Mouse (Mus musculus) ES-E14 (cell line): ENCODE measurements around the gene Cacna1h. TPM values are rescaled to one million over a fixed set of nuclear protein-coding genes. Genes with fewer than 3 reads are reported as not detected.

Experiments used
- DNase-seq: peaks from one replicate; pipeline ENCODE4 v3.0.0-alpha.2; 2013; ENCODE audit warnings: low read depth, low spot score
- H3K27ac ChIP-seq: 2 replicates; pipeline ENCODE4 v1.5.1; 2012; ENCODE audit warnings: low read depth, mild to moderate bottlenecking, low read length, moderate library complexity, mixed read lengths; ENCODE audit not compliant: poor library complexity, insufficient read depth, severe bottlenecking
- H3K36me3 ChIP-seq: 2 replicates; pipeline ENCODE4 v1.6.1; 2012; ENCODE audit warnings: mild to moderate bottlenecking, low read length, moderate library complexity, mixed read lengths; ENCODE audit not compliant: control insufficient read depth, poor library complexity, insufficient read depth, severe bottlenecking
- H3K4me1 ChIP-seq, 2 experiments: fragments of 150-350 bp in 1 of 2; sonication (generic) in 1 of 2; 2 replicates each; pipeline ENCODE4 v1.6.1; 2012; ENCODE audit warnings: low read length in 2 of 2, mild to moderate bottlenecking in 1 of 2, mixed read lengths in 1 of 2; ENCODE audit not compliant: control insufficient read depth in 2 of 2, insufficient read depth in 2 of 2, poor library complexity in 1 of 2
- H3K4me3 ChIP-seq, 2 experiments: fragments of 150-350 bp in 1 of 2; sonication (generic) in 1 of 2; 2 replicates each; pipeline ENCODE4 v1.5.1; 2012; ENCODE audit warnings: low read length in 2 of 2, low read depth in 1 of 2, mild to moderate bottlenecking in 1 of 2, mixed read lengths in 1 of 2; ENCODE audit not compliant: insufficient read depth in 1 of 2, poor library complexity in 1 of 2, severe bottlenecking in 1 of 2
- H3K9ac ChIP-seq: 2 replicates; pipeline ENCODE4 v1.6.1; 2012; ENCODE audit warnings: low read depth, mild to moderate bottlenecking, low read length, mixed read lengths; ENCODE audit not compliant: poor library complexity, insufficient read depth, severe bottlenecking
- H3K9me3 ChIP-seq: fragments of 150-350 bp; sonication (generic); 2 replicates; pipeline ENCODE4 v1.6.1; 2012; ENCODE audit warnings: low read depth, mild to moderate bottlenecking, low read length; ENCODE audit not compliant: control insufficient read depth, insufficient read depth
- CHD2 ChIP-seq: IDR thresholded peaks from 2 replicates; pipeline ENCODE4 v1.6.1; 2014; ENCODE audit warnings: mild to moderate bottlenecking, low read depth, low read length, inconsistent platforms
- HCFC1 ChIP-seq: IDR thresholded peaks from 2 replicates; pipeline ENCODE4 v1.6.1; 2012; ENCODE audit warnings: low read length, inconsistent platforms, borderline replicate concordance; ENCODE audit not compliant: insufficient read depth
- MAFK ChIP-seq: IDR thresholded peaks from 2 replicates; pipeline ENCODE4 v1.6.1; 2014; ENCODE audit warnings: mild to moderate bottlenecking, low read depth, low read length, inconsistent platforms; ENCODE audit not compliant: insufficient read depth
- ZC3H11A ChIP-seq: IDR thresholded peaks from 2 replicates; pipeline ENCODE4 v1.6.1; 2012; ENCODE audit warnings: low read depth, mild to moderate bottlenecking, inconsistent platforms, low read length, borderline replicate concordance
- ZNF384 ChIP-seq: IDR thresholded peaks from 2 replicates; pipeline ENCODE4 v1.6.1; 2012; ENCODE audit warnings: low read depth, low read length, inconsistent platforms
- in situ Hi-C, 2 experiments: fragments of 600-800 bp; cut with MboI; formaldehyde crosslinking; loops; one replicate each; pipeline ENCODE4 v1.15.1; 2025; ENCODE audit warnings: low sequenced_read_pairs in 2 of 2, inconsistent platforms in 1 of 2; ENCODE audit not compliant: unreplicated experiment in 2 of 2
- total RNA-seq: library from RNA; depleted of rRNA; stranded (reverse); fragments of 300-350 nt; gene quantifications from 2 replicates; pipeline ENCODE4 v1.2.3, GENCODE M21; 2012

The Cacna1h gene
- total RNA-seq, 1 experiment = 2.1 TPM

DNA sequence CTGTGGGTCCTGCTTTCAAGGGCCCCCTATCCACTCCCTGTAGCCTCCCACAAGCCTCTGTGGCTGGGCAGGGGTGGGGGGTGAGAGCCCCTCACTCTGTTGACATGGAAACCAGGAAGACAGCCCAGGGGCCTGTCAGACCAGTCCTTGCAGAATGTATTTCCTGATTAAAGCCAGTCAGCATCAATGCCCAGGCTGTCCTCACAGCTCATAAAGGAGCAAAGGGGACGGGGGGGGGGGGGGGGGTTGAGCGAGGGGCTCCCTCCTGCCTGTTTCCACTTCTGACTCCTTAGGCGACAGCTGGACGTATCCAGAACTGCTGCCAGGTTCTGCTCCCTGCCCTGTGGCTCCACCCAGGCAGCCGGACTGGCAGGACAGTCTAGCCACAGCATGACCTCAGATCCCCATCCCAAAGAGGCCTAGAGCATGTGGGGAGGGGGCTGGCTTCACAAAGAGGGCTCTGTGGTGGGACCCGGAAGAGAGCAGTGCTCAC, 18.1 kb downstream of the Cacna1h start:
- Histone ChIP-seq H3K9ac (no peak overlapping the region), H3K9me3 (no peaks in the 10 kb centered on the region), H3K36me3 (no peaks in the 10 kb centered on the region), H3K4me1 (peaks cover 0 to 22% of the 10 kb centered on the region in 2 experiments; a peak in 2 of 4 replicates), H3K27ac (no peak overlapping the region), H3K4me3 (no peak overlapping the region)
- TF ChIP-seq ZNF384 = no peak
- TF ChIP-seq MAFK = no peak
- TF ChIP-seq ZC3H11A = no peak
- TF ChIP-seq HCFC1 = no peak
- TF ChIP-seq CHD2 = no peak
- DNase-seq = no peak
- in situ Hi-C loops = no loop called here

DNA sequence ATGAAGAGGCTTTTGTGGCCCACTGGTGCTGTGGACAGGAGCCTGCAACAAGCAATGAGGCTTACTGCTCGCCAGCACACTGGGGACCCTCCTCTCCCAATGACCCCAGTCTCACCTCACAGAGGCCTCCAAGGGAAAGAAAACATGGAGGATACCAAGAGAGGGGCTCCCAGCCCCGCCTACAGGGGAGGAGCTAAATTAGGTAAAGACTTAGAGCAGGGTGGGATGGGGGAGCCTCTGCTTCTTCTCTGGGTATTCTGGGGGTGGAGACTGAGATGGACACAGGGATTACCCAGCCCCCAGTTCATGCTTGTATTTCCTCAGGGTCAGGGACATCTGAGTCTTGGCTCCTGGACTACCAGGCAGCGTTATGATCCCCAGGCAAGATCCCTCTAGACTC, 18.7 kb downstream of the Cacna1h start:
- H3K27ac ChIP-seq = no peak overlapping the region
- no peaks in the 10 kb centered on the region for H3K9me3 ChIP-seq
- DNase-seq = no peak
- H3K9ac ChIP-seq = no peak overlapping the region
- in situ Hi-C loops = no loop called here
- peaks cover 0 to 22% of the 10 kb centered on the region in 2 experiments; a peak in 2 of 4 replicates for H3K4me1 ChIP-seq
- no peaks in the 10 kb centered on the region for H3K36me3 ChIP-seq
- H3K4me3 ChIP-seq = no peak overlapping the region
- TF ChIP-seq ZC3H11A = no peak
- no peak for TF ChIP-seq ZNF384
- TF ChIP-seq MAFK = no peak
- no peak for TF ChIP-seq HCFC1
- no peak for TF ChIP-seq CHD2

DNA sequence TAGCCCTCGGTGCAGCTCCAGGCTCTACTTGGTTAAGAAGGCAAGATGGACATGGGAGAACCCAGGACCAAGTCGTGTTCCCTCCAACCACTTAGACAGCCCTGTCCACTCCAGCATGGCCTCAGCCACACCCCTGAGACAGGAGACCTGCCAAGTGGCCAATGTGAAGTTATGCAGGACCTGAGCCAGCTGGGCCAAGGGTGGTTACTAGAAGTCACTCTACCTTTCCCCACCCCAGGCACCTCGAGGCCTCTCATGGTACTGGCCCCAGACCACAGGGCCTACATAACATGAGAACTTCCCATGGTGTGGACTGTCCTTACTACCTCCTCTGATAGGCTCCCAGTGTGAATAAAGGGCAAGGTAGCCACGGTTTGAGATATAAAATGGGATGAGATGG, 19.4 kb downstream of the Cacna1h start:
- Histone ChIP-seq H3K4me1 (peaks cover 0 to 22% of the 10 kb centered on the region in 2 experiments; a peak in 2 of 4 replicates), H3K9ac (no peak overlapping the region), H3K27ac (no peak overlapping the region), H3K9me3 (no peaks in the 10 kb centered on the region), H3K4me3 (no peak overlapping the region), H3K36me3 (no peaks in the 10 kb centered on the region)
- no peak for DNase-seq
- in situ Hi-C loops = no loop called here
- TF ChIP-seq ZC3H11A (no peak), MAFK (no peak), CHD2 (no peak), ZNF384 (no peak), HCFC1 (no peak)

DNA sequence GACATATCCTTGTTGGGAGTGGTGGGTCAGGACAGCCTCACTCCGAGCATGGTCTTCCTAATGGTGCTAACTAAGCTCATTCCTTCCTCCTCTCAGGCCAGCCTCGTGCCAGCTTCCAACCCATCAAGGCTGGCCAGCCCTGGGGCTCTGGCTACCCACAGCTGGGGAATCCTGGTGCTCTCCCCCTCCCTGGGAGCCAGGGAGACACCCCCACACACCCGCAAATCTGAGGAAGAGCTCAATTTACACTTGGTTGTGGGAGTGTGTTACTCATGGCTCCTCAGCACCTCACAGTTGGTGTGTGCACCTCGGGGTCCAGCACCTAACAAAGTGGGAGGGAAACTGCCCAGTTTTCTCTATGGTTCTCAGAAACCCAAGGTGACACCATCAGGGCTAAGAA, 22.3 kb downstream of the Cacna1h start:
- H3K9me3 ChIP-seq = no peaks in the 10 kb centered on the region
- H3K4me1 ChIP-seq = peaks cover under 1 to 20% of the 10 kb centered on the region in 2 experiments; a peak in 2 of 4 replicates
- H3K4me3 ChIP-seq = no peak overlapping the region
- no peak overlapping the region for H3K27ac ChIP-seq
- in situ Hi-C loops = no loop called here
- H3K9ac ChIP-seq = no peak overlapping the region
- no peak for TF ChIP-seq ZC3H11A
- TF ChIP-seq MAFK = no peak
- no peak for DNase-seq
- no peaks in the 10 kb centered on the region for H3K36me3 ChIP-seq

DNA sequence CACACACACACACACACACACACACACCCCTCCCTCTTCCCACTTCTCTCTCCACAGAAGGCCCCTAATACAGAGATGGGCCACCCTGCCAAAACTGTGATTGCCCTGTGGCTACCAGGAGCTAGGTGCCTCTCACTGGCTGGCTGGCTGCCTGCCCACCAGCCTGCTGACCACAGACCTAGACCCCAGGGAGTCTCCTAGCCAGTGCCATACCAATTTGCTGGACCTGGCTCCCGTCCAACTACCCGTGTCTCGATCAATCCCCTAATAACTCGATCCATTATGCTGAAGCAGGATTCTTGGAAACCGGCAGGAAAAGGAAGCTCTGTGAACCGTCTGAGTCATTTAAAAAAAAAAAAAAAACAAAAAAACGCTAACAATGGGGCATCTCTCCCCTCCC, 22.8 kb downstream of the Cacna1h start:
- H3K36me3 ChIP-seq = no peaks in the 10 kb centered on the region
- no peak overlapping the region for H3K4me3 ChIP-seq
- peaks cover 2 to 16% of the 10 kb centered on the region in 2 experiments; a peak in 2 of 4 replicates for H3K4me1 ChIP-seq
- TF ChIP-seq ZC3H11A = no peak
- no peak for TF ChIP-seq MAFK
- no peak for TF ChIP-seq HCFC1
- TF ChIP-seq CHD2 = no peak
- no peak for TF ChIP-seq ZNF384
- no peak for DNase-seq
- no peaks in the 10 kb centered on the region for H3K9me3 ChIP-seq
- H3K9ac ChIP-seq = no peak overlapping the region
- H3K27ac ChIP-seq = no peak overlapping the region
- in situ Hi-C loops = no loop called here
